Mouse (Mus musculus) neural tube, embryonic 13.5 days (tissue): ENCODE data around the gene Gm28047. TPM values are rescaled to one million over a fixed set of nuclear protein-coding genes. Genes with fewer than 3 reads are reported as not detected.
"Not testable (repeated sequence)": the region's sequence is repeated elsewhere in the genome, so short reads cannot be mapped to it uniquely, and the experiment has no call there.

Source experiments
- ATAC-seq: fragments of 200-750 bp; cut with Nextera tagmentation; 2 replicates; pipeline ENCODE4 v1.8.0; 2017; ENCODE audit warnings: low read depth, mild to moderate bottlenecking, moderate TSS enrichment, moderate library complexity
- H3K27ac ChIP-seq: fragments of 300-500 bp; sonication (generic); replicated peaks from 2 replicates; pipeline ENCODE4 v1.5.1; 2015; ENCODE audit warnings: moderate library complexity, mild to moderate bottlenecking, inconsistent platforms
- H3K27me3 ChIP-seq: fragments of 300-500 bp; sonication (generic); 2 replicates; pipeline ENCODE4 v1.6.1; 2015; ENCODE audit warnings: mild to moderate bottlenecking, inconsistent platforms
- H3K36me3 ChIP-seq: fragments of 300-500 bp; sonication (generic); 2 replicates; pipeline ENCODE4 v1.6.1; 2015; ENCODE audit warnings: mild to moderate bottlenecking, inconsistent platforms
- H3K4me1 ChIP-seq: fragments of 300-500 bp; sonication (generic); replicated peaks from 2 replicates; pipeline ENCODE4 v1.6.1; 2015; ENCODE audit warnings: inconsistent platforms
- H3K4me2 ChIP-seq: fragments of 300-500 bp; sonication (generic); 2 replicates; pipeline ENCODE4 v1.6.1; 2015; ENCODE audit warnings: inconsistent platforms, mild to moderate bottlenecking, moderate library complexity
- H3K4me3 ChIP-seq: fragments of 300-500 bp; sonication (generic); 2 replicates; pipeline ENCODE4 v1.5.1; 2015; ENCODE audit warnings: mild to moderate bottlenecking, inconsistent platforms
- H3K9ac ChIP-seq: fragments of 300-500 bp; sonication (generic); 2 replicates; pipeline ENCODE4 v1.6.1; 2015; ENCODE audit warnings: moderate library complexity, mild to moderate bottlenecking, inconsistent platforms
- H3K9me3 ChIP-seq: fragments of 300-500 bp; sonication (generic); 2 replicates; pipeline ENCODE4 v1.6.1; 2016; ENCODE audit warnings: inconsistent platforms
- WGBS: fragments of 180-500 bp; shearing (Covaris S2); methylation state at CpG from one replicate; pipeline ENCODE4 v1.1.7; 2015; 5-methylcytosine and 5-hydroxymethylcytosine counted together
- polyA plus RNA-seq: library from polyadenylated mRNA; unstranded; fragments of >200 nt; fragmentation: Nextera tagmentation; extraction: Ambion mirVana; gene quantifications from 2 replicates; pipeline ENCODE4 v1.2.1, GENCODE M21; 2015

Gene Gm28047
- polyA plus RNA-seq, 1 experiment from 2014 or later = not detected

- Histone ChIP-seq H3K4me1 (peaks cover 25% of the 10 kb centered on the region), H3K4me2 (no peak overlapping the region), H3K27me3 (no peaks in the 10 kb centered on the region), H3K9me3 (no peaks in the 10 kb centered on the region), H3K36me3 (peaks cover 9% of the 10 kb centered on the region), H3K9ac (0 out of 2 replicates have a peak overlapping the region, but pooled peaks have one; percentile 26), H3K27ac (peak overlapping the region; percentile 82), H3K4me3 (no peak overlapping the region)
- peak; percentile 36; the same call in 1 of the 2 replicates for ATAC-seq
- 30% methylated on average over 4 of the region's 4 CpGs for WGBS
Measured at GRCm38 (mm10) chr15:102656658-102657057, 31.8 kb upstream of the Gm28047 start.

GRCm38 (mm10) chr15:102651928-102652660 is 27.2 kb upstream of the Gm28047 start:
- peaks cover 13% of the 10 kb centered on the region for H3K4me1 ChIP-seq
- WGBS = 86% methylated on average over 8 of the region's 9 CpGs
- H3K4me2 ChIP-seq, ATAC-seq, H3K9me3 ChIP-seq, H3K27ac ChIP-seq, H3K27me3 ChIP-seq, H3K4me3 ChIP-seq, H3K36me3 ChIP-seq, H3K9ac ChIP-seq: not testable (repeated sequence)

DNA sequence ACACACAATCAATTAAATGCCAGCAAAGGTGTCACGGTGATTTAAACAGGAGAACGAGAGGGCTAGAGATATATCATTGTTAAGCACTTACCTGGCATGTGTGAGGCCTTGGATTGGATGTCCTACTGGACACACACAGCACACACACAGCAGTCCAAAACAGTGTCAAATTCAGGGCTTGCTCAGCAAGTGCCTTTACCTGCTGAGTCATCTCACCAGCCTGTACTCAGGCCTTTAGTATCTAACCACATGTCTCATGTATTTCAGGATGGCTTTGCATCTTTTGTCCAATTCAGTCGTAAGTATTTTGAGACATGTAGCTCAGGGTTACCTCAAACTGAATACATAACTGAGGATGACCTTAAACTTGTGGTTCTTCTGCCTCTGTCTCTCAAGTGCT is 26.2 kb upstream of the Gm28047 start:
- no peak overlapping the region for H3K4me3 ChIP-seq
- no peak for ATAC-seq
- no peaks in the 10 kb centered on the region for H3K36me3 ChIP-seq
- H3K27me3 ChIP-seq = no peaks in the 10 kb centered on the region
- 75% methylated on average over 3 of the region's 3 CpGs for whole genome bisulfite sequencing
- H3K9me3 ChIP-seq = no peaks in the 10 kb centered on the region
- no peak overlapping the region for H3K27ac ChIP-seq
- H3K4me2 ChIP-seq = no peak overlapping the region
- H3K9ac ChIP-seq = no peak overlapping the region
- peaks cover 4% of the 10 kb centered on the region; the same call in 1 of the 2 replicates for H3K4me1 ChIP-seq

GRCm38 (mm10) chr15:102635817-102636216 is 10.9 kb upstream of the Gm28047 start:
- no peaks in the 10 kb centered on the region for H3K36me3 ChIP-seq
- no peaks in the 10 kb centered on the region for H3K4me1 ChIP-seq
- H3K27me3 ChIP-seq = no peaks in the 10 kb centered on the region; the same call in 1 of the 2 replicates
- no peak overlapping the region for H3K27ac ChIP-seq
- no peaks in the 10 kb centered on the region for H3K9me3 ChIP-seq
- no peak overlapping the region for H3K4me2 ChIP-seq
- H3K4me3 ChIP-seq = no peak overlapping the region
- H3K9ac ChIP-seq = no peak overlapping the region
- ATAC-seq = no peak
- 84% methylated on average over 3 of the region's 3 CpGs for WGBS

- Histone ChIP-seq H3K4me1 (no peaks in the 10 kb centered on the region), H3K36me3 (no peaks in the 10 kb centered on the region), H3K9ac (no peak overlapping the region), H3K27ac (no peak overlapping the region), H3K4me3 (no peak overlapping the region), H3K9me3 (no peaks in the 10 kb centered on the region), H3K27me3 (no peaks in the 10 kb centered on the region; the same call in 1 of the 2 replicates), H3K4me2 (no peak overlapping the region)
- 94% methylated on average over 8 of the region's 8 CpGs for WGBS
- no peak for ATAC-seq
Measured at GRCm38 (mm10) chr15:102634684-102635083, 9.8 kb upstream of the Gm28047 start.

- Histone ChIP-seq H3K27me3 (no peaks in the 10 kb centered on the region), H3K4me2 (peak overlapping the region; percentile 64), H3K9me3 (no peaks in the 10 kb centered on the region), H3K4me3 (peak overlapping the region; percentile 61), H3K9ac (peak overlapping the region; percentile 82), H3K36me3 (no peaks in the 10 kb centered on the region), H3K4me1 (peaks cover 28% of the 10 kb centered on the region), H3K27ac (peak overlapping the region; percentile 97)
- peak; percentile 48 for ATAC-seq
- under 1% methylated on average over 18 of the region's 18 CpGs for WGBS
Measured at GRCm38 (mm10) chr15:102625687-102626055, 804 bp upstream of the Gm28047 start.

- WGBS = 6% methylated on average over 17 of the region's 17 CpGs
- ATAC-seq = peak; percentile 0; the same call in 1 of the 2 replicates
Measured at GRCm38 (mm10) chr15:102624291-102624969, 437 bp downstream of the Gm28047 start.

GRCm38 (mm10) chr15:102623121-102623520 is 1.7 kb downstream of the Gm28047 start:
- no peak overlapping the region for H3K27ac ChIP-seq
- 91% methylated on average over 3 of the region's 3 CpGs for WGBS
- H3K9ac ChIP-seq = no peak overlapping the region
- H3K4me1 ChIP-seq = peaks cover 28% of the 10 kb centered on the region
- peak overlapping the region; percentile 29 for H3K4me2 ChIP-seq
- ATAC-seq = no peak
- H3K27me3 ChIP-seq = no peaks in the 10 kb centered on the region
- no peak overlapping the region for H3K4me3 ChIP-seq
- H3K9me3 ChIP-seq = no peaks in the 10 kb centered on the region
- H3K36me3 ChIP-seq = no peaks in the 10 kb centered on the region

More at GRCm38 (mm10) chr15:102624291-102624969, 437 bp downstream of the Gm28047 start:
- Histone ChIP-seq H3K27ac (peak overlapping the region; percentile 97; the same call in 1 of the 2 replicates), H3K4me2 (peak overlapping the region; percentile 64), H3K4me1 (peaks cover 28% of the 10 kb centered on the region), H3K36me3 (no peaks in the 10 kb centered on the region), H3K9me3 (no peaks in the 10 kb centered on the region), H3K4me3 (peak overlapping the region; percentile 61), H3K9ac (peak overlapping the region; percentile 82), H3K27me3 (no peaks in the 10 kb centered on the region)

DNA sequence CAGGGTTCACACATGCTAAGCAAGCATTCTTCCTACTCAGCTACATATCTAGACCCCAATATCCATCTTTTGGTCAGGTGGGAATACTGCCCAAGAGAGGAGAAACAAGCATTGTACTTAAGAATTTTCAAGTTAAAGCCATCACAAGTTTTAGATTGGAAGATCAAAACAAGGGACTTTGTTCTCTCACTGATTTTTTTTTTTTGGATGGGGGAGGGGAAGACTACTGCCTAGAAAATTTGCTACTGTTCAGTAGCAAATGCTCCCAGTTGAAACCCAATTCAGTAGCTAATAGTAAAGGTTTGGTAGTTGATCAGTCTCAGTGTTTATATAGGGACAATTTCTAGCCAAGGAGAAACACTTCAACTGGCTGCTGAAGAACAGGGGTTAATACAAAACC is 2.3 kb downstream of the Gm28047 start:
- H3K4me1 ChIP-seq = peaks cover 28% of the 10 kb centered on the region
- H3K4me2 ChIP-seq = no peak overlapping the region
- H3K9ac ChIP-seq = no peak overlapping the region
- no peak overlapping the region for H3K27ac ChIP-seq
- H3K4me3 ChIP-seq = no peak overlapping the region
- no peaks in the 10 kb centered on the region for H3K36me3 ChIP-seq
- ATAC-seq = no peak
- H3K9me3 ChIP-seq = no peaks in the 10 kb centered on the region
- no peaks in the 10 kb centered on the region for H3K27me3 ChIP-seq

DNA sequence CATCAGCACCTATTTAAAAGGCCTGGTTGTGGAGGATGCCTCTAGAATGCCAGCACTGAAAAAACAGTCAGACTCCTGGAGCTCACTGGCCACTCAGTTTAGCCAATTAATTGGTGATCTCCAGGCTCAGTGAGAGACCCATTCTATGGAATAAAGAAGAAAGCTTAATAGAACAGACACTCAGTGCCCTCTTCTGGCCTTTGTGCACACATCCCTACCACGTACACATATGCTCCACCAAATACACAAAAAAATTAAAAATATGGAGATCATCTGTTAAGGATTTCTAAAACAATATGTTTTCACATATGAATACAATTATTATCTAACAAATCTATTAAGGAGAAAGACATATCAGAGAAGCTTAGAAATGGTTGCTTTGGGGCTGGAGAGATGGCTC is 4.1 kb downstream of the Gm28047 start:
- Histone ChIP-seq H3K9ac (no peak overlapping the region), H3K27me3 (no peaks in the 10 kb centered on the region), H3K36me3 (no peaks in the 10 kb centered on the region), H3K4me1 (peaks cover 24% of the 10 kb centered on the region), H3K4me3 (no peak overlapping the region), H3K4me2 (no peak overlapping the region), H3K27ac (no peak overlapping the region), H3K9me3 (no peaks in the 10 kb centered on the region)
- ATAC-seq = no peak
- WGBS = 89% methylated on average over 1 of the region's 1 CpGs

- no peaks in the 10 kb centered on the region for H3K36me3 ChIP-seq
- ATAC-seq = no peak
- H3K4me1 ChIP-seq = peaks cover 21% of the 10 kb centered on the region
- H3K4me3 ChIP-seq = no peak overlapping the region
- no peaks in the 10 kb centered on the region for H3K9me3 ChIP-seq
- 96% methylated on average over 5 of the region's 5 CpGs for WGBS
- H3K9ac ChIP-seq = no peak overlapping the region
- no peak overlapping the region for H3K4me2 ChIP-seq
- no peaks in the 10 kb centered on the region for H3K27me3 ChIP-seq
- no peak overlapping the region for H3K27ac ChIP-seq
Measured at GRCm38 (mm10) chr15:102619486-102619885, 5.4 kb downstream of the Gm28047 start.

GRCm38 (mm10) chr15:102617654-102618053 is 7.2 kb downstream of the Gm28047 start:
- Histone ChIP-seq H3K36me3 (no peaks in the 10 kb centered on the region), H3K4me2 (no peak overlapping the region), H3K4me3 (no peak overlapping the region), H3K9me3 (no peaks in the 10 kb centered on the region), H3K27me3 (no peaks in the 10 kb centered on the region), H3K27ac (no peak overlapping the region), H3K9ac (no peak overlapping the region), H3K4me1 (peaks cover 4% of the 10 kb centered on the region)
- no peak for ATAC-seq
- 93% methylated on average over 1 of the region's 1 CpGs for WGBS
